Mouse (Mus musculus) lung, postnatal 10 days (tissue): ENCODE data around the gene Six2.
A peak's percentile ranks its signal among the peaks of the same experiment; 100 is the strongest.
"Not testable (repeated sequence)": the region's sequence is repeated elsewhere in the genome, so short reads cannot be mapped to it uniquely, and the experiment has no call there.

Experiments used
- DNase-seq: peaks from one replicate; pipeline ENCODE4 v3.0.0; 2021

Six2 gene

DNA sequence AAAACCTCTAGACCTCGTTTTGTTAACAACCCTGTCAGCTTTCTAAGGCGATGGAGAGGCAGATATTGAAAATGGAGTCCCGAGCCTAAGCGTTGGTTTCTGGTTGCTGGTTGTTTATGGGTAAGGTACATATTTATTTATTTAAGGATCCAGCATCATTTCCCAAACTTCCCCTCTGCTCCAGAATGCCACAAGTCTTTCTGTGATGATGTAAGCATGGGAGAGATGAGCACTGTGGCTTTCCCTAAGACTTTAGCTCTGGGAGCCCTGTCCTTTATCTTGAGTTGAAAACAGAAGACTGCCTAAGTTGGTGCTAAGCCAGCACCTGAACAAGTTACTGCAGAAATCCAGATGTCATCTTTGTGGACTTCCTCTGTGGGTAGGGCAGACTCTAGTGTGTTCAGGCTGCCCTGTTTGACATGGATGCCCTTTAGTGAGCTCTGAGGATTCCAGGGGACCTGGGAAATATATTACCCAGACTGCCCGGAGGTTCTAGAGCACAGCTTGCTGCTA, 1.8 kb upstream of the Six2 start:
- DNase-seq = no peak

DNA sequence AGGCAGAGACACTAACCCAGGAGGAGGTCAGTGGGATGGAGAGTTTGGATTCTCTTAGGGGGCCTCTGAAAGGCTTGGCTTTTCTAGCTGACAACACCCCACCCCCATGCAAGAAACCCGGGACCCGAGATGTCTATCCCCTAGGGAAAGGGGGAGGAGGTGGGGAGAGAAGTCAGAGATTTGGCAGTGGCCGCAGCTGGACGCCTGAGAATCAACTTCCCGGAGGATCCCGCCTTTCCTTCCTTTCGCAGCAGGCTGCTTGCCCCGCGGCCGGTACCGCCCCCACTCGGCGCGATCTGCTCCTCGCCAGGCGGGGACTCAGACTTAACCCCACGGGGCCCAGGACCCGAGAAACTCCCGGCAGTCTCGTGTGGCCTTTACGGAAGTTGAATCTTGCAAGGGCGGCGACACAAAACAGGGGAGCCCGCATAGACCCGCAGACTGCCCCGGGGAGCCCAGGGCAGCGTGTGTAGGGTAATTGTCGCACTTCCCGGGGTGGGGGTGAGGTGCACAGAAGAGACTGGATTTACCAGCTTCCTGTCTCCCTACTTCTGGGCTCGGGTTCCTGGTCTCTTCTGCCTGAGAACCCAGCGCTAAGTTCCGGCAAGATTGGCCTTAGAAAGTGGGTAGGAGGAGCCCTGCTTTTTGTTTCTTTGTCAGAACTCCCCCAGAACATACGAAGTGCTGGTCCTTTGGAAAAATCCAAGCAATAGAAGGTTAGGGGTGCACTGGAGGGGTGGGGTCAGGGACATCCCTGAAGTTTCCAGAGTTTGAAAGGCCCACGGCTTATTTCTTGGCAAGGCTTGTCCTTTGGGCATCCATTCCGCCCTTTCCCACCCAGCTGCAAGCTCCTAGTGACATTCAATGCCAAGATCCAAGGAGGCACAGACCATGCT, 1.1 kb upstream of the Six2 start:
- peak; percentile 59 for DNase-seq

DNA sequence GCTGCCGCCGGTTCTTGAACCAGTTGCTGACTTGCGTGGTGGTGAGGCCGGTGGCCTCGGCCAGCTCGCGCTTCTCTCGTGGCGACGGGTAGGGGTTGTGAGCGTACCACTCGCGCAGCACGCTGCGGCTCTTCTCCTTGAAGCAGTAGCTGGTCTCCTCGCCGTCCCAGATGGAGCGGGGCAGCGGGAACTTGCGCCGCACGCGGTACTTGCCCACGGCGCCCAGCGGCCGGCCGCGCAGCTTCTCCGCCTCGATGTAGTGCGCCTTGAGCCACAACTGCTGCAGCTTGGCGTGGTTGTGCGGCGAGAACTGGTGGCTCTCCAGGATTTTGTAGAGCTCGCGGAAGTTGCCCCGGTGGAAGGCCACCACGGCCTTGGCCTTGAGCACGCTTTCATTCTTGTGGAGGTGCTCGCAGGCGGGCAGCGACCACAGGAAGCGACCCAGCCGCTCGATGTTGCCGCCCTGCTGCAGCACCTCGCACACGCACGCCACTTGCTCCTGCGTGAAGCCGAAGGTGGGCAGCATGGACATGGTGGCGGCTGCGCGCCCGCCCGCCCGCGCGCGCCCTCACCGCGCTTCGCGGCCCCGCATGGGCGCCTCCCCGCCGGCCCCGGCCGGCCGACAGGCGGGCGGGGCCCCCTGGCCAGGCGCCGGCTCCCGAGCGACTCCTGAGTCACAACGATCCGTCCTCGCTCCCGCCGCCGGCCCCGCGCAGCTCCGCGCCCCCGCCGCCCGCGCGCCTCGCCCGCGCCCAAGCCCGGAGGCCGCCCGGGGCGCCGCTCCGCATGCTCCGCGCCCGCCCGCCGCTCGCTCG, 446 bp downstream of the Six2 start:
- no peak for DNase-seq

DNA sequence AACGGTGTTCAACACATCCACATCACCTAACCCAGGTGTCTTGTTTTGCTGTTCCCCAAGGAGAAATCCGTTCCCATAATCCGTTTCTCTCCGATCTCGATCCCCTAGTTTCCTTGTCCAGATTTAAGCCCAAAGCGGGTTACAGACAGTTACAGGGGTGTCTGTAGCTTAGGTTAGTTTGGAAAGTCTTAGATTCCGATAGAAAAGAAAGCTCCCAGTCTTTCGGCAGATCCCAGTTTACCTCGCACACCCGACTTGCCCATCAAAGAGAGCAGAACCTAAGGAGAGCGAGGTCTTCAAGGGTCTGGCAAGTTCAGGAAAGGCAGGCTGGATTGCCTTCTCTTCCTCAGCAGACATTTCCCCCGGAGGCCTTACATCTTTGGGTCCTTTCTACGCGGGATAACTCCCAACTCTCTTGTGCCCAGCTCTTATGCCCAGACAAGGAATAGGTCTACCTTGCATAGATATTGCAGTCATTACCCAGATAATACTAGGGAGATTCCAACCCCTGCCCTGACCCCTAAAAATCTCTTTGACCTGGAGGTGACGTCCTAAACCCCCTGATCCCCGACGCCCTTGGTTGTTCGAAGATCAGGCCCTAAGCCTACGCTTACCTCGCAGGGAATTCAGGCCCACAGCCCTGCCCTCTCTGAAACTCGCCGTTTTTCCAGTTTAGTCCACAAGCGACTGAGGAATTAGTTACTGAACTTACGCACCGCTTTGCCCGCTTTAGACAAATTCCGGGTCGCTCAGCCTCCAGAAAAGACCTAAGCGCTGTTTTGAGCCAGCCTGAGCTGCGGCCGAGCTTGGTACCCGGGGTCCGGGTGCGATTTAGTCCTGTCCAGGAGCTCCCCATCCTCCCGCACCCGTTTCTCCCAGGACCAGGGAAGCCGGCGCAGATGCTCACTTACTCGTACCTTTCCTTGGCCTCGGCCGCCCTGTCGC, 1.3 kb downstream of the Six2 start:
- no peak for DNase-seq

DNA sequence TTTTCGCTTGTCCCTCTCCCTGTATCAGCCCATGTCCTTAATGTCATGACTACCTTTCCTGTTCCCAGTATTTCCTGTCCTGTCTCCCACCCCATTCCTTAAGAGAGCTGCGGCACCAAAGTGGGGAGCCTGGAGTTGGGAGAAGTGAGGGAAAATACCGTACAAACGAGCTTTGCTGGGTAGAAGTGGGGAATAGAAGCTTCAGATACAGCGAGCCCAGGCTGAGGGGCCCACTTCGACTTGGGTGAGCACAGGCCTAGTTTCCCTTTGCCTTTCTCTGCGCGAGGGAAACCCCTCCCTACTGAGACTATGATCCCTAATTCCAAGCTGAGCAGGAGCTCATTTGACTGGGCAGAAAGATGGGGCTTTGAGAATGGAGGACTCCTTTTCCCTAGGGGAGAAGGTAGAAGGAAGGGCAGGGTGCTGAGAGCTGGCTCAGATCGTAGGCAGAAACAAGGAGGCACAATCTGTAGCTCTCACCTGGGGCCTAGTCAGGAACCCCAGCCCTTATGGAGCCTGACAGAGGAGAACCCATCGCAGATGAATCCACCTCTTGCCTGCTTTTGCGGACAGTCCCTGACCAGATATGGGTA, 2.3 kb downstream of the Six2 start:
- no peak for DNase-seq

DNA sequence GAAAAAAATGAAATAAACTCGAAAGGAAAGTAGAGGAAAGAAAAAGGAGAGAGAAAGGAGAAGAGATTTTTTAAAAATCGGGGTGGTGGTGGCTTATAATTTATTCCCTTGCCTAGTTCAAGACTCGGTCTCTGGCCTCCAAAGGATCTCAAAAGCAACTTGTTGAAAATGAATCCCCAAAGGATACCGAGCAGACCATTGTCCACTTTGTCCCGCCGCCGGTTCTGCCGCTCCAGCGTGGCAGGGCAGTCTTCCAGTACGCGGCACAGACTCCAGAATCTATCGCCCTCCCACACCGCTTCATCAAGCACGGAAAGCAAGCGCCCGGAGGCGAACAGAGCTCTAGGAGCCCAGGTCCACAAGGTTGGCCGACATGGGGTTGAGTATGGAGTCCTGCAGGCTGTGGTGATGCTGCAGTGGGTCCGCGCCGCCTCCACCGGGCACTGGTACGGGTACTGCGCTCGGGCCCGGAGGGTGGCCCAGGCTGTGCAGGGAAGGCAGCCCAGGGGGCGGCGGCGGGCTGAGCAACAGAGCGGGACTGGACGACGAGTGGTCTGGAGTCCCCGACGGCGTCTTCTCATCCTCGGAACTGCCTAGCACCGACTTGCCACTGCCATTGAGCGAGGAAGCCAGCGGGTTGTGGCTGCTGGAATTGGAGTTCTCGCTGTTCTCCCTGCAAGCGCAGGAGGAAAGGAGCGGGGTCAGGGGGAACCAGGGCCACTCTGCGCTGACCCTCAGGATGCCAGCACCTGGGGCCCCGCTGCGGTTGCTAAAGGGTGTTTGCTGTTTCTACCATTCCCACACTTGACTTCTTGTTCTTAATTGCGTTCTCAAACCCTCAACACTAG, 3.0 kb downstream of the Six2 start:
- no peak for DNase-seq

DNA sequence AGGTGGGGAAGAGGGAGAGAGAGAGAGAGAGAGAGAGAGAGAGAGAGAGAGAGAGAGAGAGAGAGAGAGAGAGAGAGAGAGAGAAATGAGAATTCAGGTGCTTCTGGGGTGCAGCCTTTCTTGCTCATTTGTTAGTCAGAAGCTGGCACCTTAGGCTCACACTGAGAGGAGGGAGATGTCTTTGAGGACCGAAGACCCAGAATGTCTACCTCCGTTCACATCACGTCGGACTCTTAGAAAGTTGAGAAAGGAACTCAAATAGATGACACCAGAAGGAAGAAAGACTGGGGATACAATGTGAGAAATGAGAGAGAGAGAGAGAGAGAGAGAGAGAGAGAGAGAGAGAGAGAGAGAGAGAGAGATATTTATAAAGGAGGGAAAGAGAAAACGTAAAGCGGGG, 3.6 kb downstream of the Six2 start:
- DNase-seq = not testable (repeated sequence)

DNA sequence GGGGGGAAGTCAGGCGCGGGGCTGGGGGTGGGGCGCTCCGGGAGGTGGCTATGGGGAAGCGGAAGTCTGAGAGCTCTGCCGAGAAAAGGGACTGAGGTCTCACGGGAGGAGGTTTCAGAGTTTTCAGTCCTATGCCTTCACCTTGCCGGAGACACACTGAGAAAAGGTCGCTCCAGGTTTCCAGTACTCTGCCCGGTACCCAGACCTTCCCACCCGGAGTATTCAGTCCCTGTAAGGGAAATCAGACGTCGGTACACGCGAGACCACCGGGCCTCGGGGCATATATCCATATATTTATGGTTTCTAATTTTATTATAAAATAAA, 4.1 kb downstream of the Six2 start:
- DNase-seq = no peak

DNA sequence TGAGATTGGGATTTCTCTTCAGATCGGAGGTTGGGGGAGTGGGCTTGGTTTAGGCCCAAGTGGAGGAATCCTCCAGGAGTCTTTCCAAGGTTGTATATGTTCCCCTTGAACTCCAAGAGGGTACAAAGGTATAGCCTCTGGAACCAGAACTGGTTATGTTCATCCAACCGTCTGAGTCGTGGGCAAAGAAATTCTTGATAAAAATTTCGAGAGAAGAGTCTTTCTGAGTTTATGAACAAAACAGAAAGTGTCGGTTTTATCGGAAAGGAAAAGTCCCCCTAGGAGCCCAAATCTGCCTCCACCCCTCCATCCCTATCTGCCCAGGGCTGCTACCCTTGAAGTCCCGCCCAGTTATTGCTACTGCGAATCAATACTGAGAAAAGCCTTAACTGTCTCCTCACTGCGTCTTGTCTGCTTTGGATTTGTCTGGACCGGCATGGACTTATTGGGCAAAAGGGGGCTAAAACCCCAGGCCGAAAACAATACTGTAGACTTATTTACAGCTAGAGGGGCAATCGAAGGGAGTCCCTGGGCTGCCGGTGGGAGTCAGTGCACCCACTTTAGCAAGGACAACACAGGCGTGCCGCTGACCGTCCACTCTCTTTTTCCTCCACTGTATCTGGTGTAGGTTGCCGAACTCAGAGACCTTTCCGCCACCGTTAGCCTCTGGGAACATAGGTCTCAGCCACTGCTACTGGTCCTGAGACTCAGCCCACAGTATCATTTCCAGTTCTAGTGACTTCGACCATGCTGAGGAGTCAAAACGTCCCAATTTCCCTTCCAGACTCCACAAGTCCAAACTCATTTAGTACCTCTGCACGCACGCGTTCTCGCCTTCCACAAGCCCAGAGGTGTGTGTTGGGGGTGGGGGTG, 4.7 kb downstream of the Six2 start:
- no peak for DNase-seq

DNA sequence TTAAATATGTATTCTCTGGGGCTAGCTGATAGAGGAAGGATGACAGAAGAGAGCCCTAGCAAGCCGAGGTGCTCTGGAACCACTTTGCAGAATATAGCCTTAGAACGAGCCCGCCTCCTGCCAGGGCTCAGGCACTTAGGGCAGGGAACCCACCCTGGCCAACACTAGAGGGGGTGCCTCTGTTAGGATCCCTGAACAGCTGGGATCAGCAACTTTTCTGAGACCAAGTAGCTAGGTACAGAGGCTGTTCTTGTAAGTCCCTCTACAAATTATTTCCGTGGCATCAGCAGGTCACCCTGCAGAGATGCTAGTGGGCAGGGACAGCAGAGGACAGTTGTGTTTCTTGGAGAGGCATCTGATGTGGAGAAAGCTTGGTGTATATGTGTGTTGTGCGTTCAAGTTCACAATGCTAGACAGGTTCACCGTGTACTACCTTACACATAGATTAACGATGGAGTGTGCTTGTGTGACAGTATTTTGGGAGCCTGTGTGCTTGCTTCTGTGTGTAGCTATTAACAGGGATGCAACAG, 5.8 kb downstream of the Six2 start:
- DNase-seq = no peak

DNA sequence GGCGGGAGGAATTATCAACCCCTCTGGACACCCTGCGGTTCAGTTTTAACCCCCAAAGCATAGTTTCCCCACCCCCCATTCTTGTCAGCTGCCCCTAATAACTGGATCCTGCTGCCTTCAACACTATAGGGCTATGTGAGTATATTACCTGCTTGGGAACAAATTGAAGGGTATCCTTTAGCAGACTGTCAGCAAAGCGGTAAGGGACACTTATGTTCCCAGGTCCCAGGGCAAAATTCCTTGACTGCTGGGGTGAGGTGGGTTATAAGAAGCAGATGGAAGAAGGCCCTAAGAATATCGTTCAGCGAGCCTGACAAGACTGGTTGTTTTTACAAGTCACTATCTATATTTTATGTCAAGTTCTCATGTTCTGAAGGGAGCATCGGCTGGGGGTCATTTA, 6.3 kb downstream of the Six2 start:
- no peak for DNase-seq

DNA sequence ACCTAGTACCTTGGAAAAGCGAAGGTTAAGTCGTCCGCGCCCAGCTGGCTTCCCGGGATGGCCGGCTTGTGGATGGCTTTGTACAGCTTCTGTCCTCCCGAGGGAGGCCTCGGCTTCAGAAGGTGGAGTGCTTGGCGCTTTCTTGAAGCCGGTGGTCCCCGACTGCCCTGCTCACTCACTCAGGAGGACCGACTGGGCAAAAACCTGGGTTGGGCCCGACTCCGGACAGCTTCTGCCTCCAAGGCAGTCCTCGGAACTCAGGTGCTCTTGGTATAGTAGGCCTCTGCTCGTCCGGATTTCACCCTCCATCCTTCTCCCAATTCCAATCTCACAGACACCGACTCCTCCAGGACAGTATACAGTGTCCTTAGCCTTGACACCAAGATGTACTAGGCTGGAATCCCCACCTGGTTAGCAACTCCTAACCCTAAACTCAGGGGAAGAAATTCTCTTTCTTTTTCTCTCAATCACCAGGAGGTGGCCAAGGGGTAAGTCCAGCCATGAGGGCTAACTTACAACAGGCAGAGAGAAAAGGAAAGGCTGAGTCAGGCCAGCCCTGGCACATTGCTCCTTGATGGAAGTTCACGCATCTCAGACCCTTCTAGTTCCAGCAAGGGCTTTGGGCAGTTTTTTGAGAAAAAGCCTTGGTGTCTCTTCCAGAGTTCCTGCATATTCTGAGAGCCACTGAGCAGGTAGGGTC, 7.1 kb downstream of the Six2 start:
- DNase-seq = no peak

DNA sequence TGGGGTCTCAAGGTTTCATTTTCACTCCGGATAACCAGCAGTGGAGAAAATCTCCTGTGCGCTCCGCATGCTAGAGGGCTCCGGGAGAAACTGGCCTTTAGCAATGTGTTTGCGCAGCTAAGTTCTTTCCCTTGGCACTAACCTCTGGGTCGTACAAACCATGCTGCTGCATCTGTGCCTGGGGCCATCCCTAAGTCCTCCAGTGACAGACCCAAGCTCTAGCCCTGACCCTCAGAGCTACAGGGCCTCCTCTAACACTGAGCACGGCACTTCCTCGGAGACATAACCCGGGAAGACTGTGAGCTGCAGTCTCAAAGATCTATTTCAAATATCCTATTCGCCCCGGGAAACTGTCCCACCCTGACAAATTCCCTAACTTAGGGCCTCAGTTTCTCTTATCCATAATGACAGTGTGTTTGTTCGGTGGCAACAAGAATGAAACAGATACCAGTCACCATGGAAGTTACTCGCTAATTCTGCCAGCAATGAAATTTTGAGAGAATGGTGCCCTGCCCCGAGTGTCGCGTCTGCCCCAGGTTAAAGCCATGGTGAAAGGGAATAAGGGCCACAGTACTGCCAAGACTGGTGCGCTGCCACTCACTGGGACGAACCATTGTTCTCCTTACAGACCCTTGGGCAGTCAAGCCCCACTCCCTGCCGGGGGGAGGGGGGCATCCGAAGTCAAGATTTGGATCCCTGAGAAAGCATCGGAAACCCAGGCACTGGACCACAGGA, 7.8 kb downstream of the Six2 start:
- no peak for DNase-seq

DNA sequence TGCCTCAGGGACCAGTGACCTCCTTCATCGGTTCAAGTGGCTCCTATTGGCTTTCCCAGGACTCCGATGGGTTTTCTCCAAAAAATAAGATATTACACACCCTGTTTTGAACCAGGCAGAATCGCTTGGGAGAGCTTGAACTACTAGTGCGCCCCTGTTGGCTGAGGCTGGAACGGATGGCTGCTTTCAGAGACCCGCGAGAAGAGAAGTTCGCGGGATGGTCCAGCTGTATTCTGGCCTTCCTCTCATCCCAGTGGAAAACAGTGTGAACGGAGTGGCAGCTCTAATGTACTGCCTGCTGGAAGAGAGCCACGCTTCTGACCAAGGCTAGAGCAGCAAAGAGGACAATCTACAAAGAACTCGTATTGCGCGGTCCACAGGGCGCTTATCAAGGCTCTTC, 8.4 kb downstream of the Six2 start:
- peak; percentile 68 for DNase-seq

DNA sequence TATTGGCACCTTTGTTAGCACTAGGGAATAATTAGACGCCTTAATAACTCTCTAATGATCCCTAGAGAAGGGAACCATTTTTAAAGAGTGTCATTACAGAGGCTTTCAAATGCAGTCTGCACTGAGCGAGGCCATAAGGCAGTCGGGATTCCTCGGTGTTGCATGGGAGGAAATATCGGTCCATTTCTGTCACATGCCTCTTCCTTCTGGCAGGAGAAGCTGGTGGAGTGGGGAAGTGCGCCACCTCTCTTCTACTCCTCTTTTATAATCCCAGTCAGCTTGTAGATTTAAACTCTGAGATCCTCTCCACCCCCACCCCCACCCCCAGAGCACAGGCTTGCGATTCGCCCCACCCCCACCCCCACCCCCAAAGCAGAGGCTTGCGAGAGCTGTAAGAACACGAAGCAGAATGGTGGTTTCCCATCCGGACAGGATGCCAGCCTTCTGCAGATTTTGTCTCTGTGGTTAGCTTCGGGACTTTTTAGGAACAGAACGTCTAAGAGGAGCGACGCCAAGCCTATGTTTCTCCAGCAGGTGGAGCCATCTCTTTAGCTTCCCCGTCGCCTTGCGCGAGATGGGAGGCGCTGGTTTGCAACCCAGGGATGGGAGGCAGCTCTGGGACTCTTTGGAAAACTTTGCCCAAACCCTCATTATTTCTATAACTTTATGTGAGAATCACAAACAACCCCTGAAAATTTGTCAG, 23.3 kb downstream of the Six2 start:
- DNase-seq = peak; percentile 85

DNA sequence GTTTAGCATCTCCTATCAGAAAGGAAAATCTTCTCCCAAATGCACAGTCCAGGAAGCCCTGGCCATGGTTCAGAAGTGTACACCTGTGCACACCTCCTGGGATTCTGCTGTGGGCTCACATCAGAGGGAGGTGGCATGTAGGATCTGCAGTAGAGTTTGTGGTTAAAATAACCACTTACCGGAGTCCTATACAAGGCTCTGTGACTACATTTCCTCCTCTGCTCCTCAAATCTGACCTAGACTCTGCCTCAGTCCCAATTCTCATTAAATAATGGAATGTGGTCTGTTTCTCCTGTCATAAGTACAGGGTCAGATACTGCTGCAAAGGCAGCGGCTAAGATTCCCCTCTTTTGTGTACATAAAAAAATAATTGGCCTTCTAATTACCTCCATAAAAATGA, 23.9 kb downstream of the Six2 start:
- DNase-seq = no peak

DNA sequence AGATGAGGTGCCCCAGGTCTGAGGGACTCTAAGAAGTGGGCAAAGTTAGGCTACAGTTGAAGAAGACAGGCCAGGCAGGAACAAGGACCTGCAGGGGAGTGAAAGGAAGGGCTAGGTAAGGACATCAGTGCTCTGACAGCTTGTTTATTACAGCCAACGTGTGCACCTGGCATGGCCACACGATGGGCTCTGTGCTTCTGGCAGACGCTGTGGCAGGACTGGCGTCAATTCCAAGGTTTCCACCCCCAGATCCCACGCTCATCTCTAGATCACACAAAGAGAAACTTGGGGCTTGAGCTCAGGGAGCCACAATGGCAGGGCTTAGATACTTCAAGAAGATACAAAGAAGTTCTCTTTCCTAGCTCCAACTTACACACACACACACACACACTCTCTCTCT, 26.6 kb downstream of the Six2 start:
- DNase-seq = no peak

DNA sequence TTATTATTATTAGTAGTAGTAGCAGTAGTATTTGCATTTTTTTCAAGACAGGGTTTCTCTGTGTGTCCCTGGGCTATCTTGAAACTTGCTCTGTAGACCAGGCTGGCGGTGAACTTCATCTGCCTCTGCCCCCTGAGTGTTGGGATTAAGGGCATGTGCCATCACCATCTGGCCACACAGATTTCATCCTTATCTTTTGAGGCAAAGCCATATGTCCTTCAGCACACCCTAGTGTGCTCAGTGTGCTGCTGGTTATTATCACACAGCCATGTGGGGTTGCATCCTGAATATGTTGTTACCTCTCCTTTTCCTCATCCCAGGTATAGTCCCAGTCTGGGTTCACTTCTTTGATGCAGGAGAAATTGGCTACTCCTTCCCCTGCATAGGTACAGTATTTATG, 28.1 kb downstream of the Six2 start:
- no peak for DNase-seq
